Mouse (Mus musculus): ENCODE measurements around the gene Arhgap24. TPM values are rescaled to one million over a fixed set of nuclear protein-coding genes. Genes with fewer than 3 reads are reported as not detected.

The Arhgap24 gene
- polyA plus RNA-seq, 1 experiment from 2014 or later, result 23.8 TPM

DNA sequence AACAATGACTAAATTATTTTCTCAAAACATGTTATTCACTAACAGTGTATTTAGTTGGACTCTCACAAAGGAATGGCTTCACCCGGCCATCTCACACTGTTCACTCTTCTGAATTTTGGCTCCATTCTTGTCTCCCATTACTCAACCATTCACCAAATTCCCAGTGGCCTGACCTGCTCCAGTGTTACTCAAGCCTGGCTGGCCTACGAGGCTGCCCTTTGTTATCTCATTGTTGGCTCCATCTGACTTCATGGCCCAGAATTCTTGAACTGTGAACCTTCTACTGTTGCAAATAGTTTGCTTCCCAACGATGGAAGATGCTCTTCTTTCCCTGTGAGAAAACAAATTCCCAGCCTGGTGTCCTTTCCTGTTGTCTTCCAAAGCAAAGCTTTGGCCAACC, 18.2 kb upstream of the Arhgap24 start:
- ATAC-seq (ENCODE audit: insufficient number of reproducible peaks, insufficient read depth, low FRiP score, low TSS enrichment, low read depth), result no peak
- Histone ChIP-seq H3K4me2 (no peak overlapping the region), H3K9me3 (no peaks in the 10 kb centered on the region), H3K27me3 (no peaks in the 10 kb centered on the region), H3K9ac (no peak overlapping the region), H3K4me1 (peaks cover 1% of the 10 kb centered on the region; the same call in 1 of the 2 replicates), H3K4me3 (no peak overlapping the region), H3K27ac (no peak overlapping the region), H3K36me3 (no peaks in the 10 kb centered on the region)
- WGBS, result 89% methylated on average over 3 of the region's 3 CpGs

- WGBS, result 89% methylated on average over 2 of the region's 2 CpGs
- no peak overlapping the region for H3K4me2 ChIP-seq
- no peak overlapping the region for H3K27ac ChIP-seq
- H3K4me3 ChIP-seq, result no peak overlapping the region
- no peaks in the 10 kb centered on the region for H3K4me1 ChIP-seq
- H3K36me3 ChIP-seq, result no peaks in the 10 kb centered on the region
- no peaks in the 10 kb centered on the region for H3K9me3 ChIP-seq
- no peak overlapping the region for H3K9ac ChIP-seq
- no peaks in the 10 kb centered on the region for H3K27me3 ChIP-seq
- no peak for ATAC-seq (ENCODE audit: insufficient number of reproducible peaks, insufficient read depth, low FRiP score, low TSS enrichment, low read depth)
Observed at GRCm38 (mm10) chr5:102465372-102465771, 15.8 kb upstream of the Arhgap24 start.

DNA sequence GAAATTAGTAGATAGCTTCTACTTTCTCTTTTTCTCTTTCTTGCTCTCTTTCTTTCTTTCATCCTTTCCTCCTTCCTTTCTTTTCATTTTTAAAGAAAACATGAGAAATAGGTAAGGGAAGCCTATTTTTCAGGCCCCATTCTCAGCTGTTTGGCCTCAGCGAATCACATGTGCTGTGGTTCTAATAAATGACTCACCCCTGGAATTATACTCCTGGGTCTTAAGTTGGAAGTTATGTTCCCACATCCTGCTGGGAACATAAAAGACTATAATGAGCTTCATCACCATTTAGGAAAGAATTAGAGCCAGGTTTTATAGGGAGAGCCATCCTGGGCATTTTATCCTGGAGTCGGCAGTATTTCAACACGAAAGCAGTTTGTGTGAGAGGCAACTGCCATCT, 12.9 kb upstream of the Arhgap24 start:
- H3K36me3 ChIP-seq, result no peaks in the 10 kb centered on the region
- WGBS, result 85% methylated on average over 3 of the region's 3 CpGs
- no peak overlapping the region for H3K4me2 ChIP-seq
- H3K4me3 ChIP-seq, result no peak overlapping the region
- H3K9me3 ChIP-seq, result no peaks in the 10 kb centered on the region
- no peaks in the 10 kb centered on the region for H3K27me3 ChIP-seq
- no peaks in the 10 kb centered on the region for H3K4me1 ChIP-seq
- no peak overlapping the region for H3K9ac ChIP-seq
- no peak for ATAC-seq (ENCODE audit: insufficient number of reproducible peaks, insufficient read depth, low FRiP score, low TSS enrichment, low read depth)
- H3K27ac ChIP-seq, result no peak overlapping the region

- no peaks in the 10 kb centered on the region for H3K36me3 ChIP-seq
- H3K9me3 ChIP-seq, result no peaks in the 10 kb centered on the region
- H3K4me2 ChIP-seq, result no peak overlapping the region
- no peaks in the 10 kb centered on the region for H3K27me3 ChIP-seq
- no peaks in the 10 kb centered on the region for H3K4me1 ChIP-seq
- no peak for ATAC-seq (ENCODE audit: insufficient number of reproducible peaks, insufficient read depth, low FRiP score, low TSS enrichment, low read depth)
- H3K4me3 ChIP-seq, result no peak overlapping the region
- H3K9ac ChIP-seq, result no peak overlapping the region
- 94% methylated on average over 2 of the region's 2 CpGs for WGBS
- H3K27ac ChIP-seq, result no peak overlapping the region
Observed at GRCm38 (mm10) chr5:102470284-102470683, 10.9 kb upstream of the Arhgap24 start.

- H3K27me3 ChIP-seq, result no peaks in the 10 kb centered on the region
- peaks cover 12% of the 10 kb centered on the region for H3K4me1 ChIP-seq
- no peak overlapping the region for H3K4me2 ChIP-seq
- no peaks in the 10 kb centered on the region for H3K9me3 ChIP-seq
- no peak overlapping the region for H3K4me3 ChIP-seq
- no peaks in the 10 kb centered on the region for H3K36me3 ChIP-seq
- no peak overlapping the region for H3K9ac ChIP-seq
- 12% methylated on average over 2 of the region's 2 CpGs for WGBS
- no peak overlapping the region for H3K27ac ChIP-seq
- no peak for ATAC-seq (ENCODE audit: insufficient number of reproducible peaks, insufficient read depth, low FRiP score, low TSS enrichment, low read depth)
Observed at GRCm38 (mm10) chr5:102478076-102478475, 3.1 kb upstream of the Arhgap24 start.

- H3K9me3 ChIP-seq, result no peaks in the 10 kb centered on the region
- WGBS, result 32% methylated on average over 10 of the region's 10 CpGs
- H3K36me3 ChIP-seq, result no peaks in the 10 kb centered on the region
- H3K4me3 ChIP-seq, result peak overlapping the region; percentile 69
- no peak overlapping the region for H3K27ac ChIP-seq
- ATAC-seq (ENCODE audit: insufficient number of reproducible peaks, insufficient read depth, low FRiP score, low TSS enrichment, low read depth), result no peak
- H3K4me2 ChIP-seq, result peak overlapping the region; percentile 81
- 0 out of 2 replicates have a peak overlapping the region, but pooled peaks have one; percentile 59 for H3K9ac ChIP-seq
- H3K27me3 ChIP-seq, result no peaks in the 10 kb centered on the region
- H3K4me1 ChIP-seq, result peaks cover 20% of the 10 kb centered on the region
Observed at GRCm38 (mm10) chr5:102483285-102483975, 2.2 kb downstream of the Arhgap24 start.

- WGBS, result 60% methylated on average over 5 of the region's 5 CpGs
- Histone ChIP-seq H3K9me3 (no peaks in the 10 kb centered on the region), H3K4me3 (no peak overlapping the region), H3K27me3 (no peaks in the 10 kb centered on the region), H3K9ac (no peak overlapping the region), H3K4me2 (peak overlapping the region; percentile 37), H3K36me3 (no peaks in the 10 kb centered on the region), H3K4me1 (peaks cover 20% of the 10 kb centered on the region), H3K27ac (peak overlapping the region; percentile 74)
- ATAC-seq (ENCODE audit: insufficient number of reproducible peaks, insufficient read depth, low FRiP score, low TSS enrichment, low read depth), result no peak
Observed at GRCm38 (mm10) chr5:102491554-102491953, 10.4 kb downstream of the Arhgap24 start.

DNA sequence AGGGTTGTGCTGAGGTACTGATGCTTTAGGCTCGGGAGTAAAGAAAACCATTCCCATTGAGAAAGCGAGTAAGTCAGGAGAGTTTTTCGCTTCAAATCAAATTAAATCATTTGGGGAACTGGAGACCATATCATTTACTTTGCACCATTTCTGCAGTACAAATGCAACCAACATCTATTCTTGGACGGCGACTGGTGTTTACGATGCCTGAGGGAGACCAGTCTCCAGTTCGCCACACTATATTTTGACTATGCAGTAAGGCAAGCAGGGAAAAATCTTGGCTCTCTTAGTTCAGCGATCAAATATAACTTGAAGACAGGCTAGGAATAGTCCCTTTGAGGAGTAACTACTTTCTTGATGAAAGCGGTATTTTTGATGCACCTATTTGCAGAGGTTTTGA, 11.0 kb downstream of the Arhgap24 start:
- ATAC-seq (ENCODE audit: insufficient number of reproducible peaks, insufficient read depth, low FRiP score, low TSS enrichment, low read depth), result no peak
- Histone ChIP-seq H3K4me1 (peaks cover 20% of the 10 kb centered on the region), H3K4me2 (peak overlapping the region; percentile 37), H3K36me3 (no peaks in the 10 kb centered on the region), H3K9ac (no peak overlapping the region), H3K9me3 (no peaks in the 10 kb centered on the region), H3K27me3 (no peaks in the 10 kb centered on the region), H3K27ac (peak overlapping the region; percentile 74), H3K4me3 (no peak overlapping the region)
- 48% methylated on average over 9 of the region's 9 CpGs for WGBS

- no peaks in the 10 kb centered on the region for H3K27me3 ChIP-seq
- no peaks in the 10 kb centered on the region for H3K9me3 ChIP-seq
- WGBS, result 44% methylated on average over 6 of the region's 6 CpGs
- peaks cover 20% of the 10 kb centered on the region for H3K4me1 ChIP-seq
- ATAC-seq (ENCODE audit: insufficient number of reproducible peaks, insufficient read depth, low FRiP score, low TSS enrichment, low read depth), result no peak
- no peak overlapping the region for H3K4me2 ChIP-seq
- no peak overlapping the region for H3K4me3 ChIP-seq
- no peak overlapping the region for H3K27ac ChIP-seq
- H3K9ac ChIP-seq, result no peak overlapping the region
- H3K36me3 ChIP-seq, result no peaks in the 10 kb centered on the region
Observed at GRCm38 (mm10) chr5:102494827-102495226, 13.6 kb downstream of the Arhgap24 start.

DNA sequence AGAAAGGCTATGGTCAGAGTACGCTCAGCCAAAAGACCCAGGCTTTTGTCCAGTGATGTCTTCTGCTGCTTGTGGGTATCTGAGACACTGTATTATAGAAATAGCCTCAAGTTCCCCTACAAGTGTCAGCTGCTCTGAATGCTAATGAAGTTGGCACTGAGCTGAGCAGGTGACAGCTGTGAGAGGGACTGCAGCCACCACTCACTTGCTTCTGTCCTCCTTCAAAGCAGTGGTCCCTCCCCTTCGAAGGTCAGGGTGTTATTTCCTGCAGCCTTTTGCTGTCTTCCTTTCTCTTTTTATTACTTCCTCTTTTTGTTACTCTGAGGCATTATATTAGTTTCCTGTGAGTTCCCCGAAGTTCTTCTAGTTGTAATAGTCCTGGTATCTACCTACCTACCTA, 16.0 kb downstream of the Arhgap24 start:
- Histone ChIP-seq H3K4me2 (no peak overlapping the region), H3K4me1 (peaks cover 12% of the 10 kb centered on the region), H3K9me3 (no peaks in the 10 kb centered on the region), H3K27me3 (no peaks in the 10 kb centered on the region), H3K36me3 (no peaks in the 10 kb centered on the region), H3K9ac (no peak overlapping the region), H3K27ac (no peak overlapping the region), H3K4me3 (no peak overlapping the region)
- no peak for ATAC-seq (ENCODE audit: insufficient number of reproducible peaks, insufficient read depth, low FRiP score, low TSS enrichment, low read depth)
- WGBS, result 63% methylated on average over 3 of the region's 3 CpGs

GRCm38 (mm10) chr5:102498747-102499146, 17.6 kb downstream of the Arhgap24 start:
- no peak overlapping the region for H3K9ac ChIP-seq
- no peaks in the 10 kb centered on the region for H3K27me3 ChIP-seq
- H3K36me3 ChIP-seq, result no peaks in the 10 kb centered on the region
- ATAC-seq (ENCODE audit: insufficient number of reproducible peaks, insufficient read depth, low FRiP score, low TSS enrichment, low read depth), result no peak
- no peaks in the 10 kb centered on the region for H3K9me3 ChIP-seq
- no peak overlapping the region for H3K4me2 ChIP-seq
- no peak overlapping the region for H3K4me3 ChIP-seq
- H3K27ac ChIP-seq, result no peak overlapping the region
- WGBS, result 84% methylated on average over 5 of the region's 5 CpGs
- peaks cover 6% of the 10 kb centered on the region for H3K4me1 ChIP-seq

DNA sequence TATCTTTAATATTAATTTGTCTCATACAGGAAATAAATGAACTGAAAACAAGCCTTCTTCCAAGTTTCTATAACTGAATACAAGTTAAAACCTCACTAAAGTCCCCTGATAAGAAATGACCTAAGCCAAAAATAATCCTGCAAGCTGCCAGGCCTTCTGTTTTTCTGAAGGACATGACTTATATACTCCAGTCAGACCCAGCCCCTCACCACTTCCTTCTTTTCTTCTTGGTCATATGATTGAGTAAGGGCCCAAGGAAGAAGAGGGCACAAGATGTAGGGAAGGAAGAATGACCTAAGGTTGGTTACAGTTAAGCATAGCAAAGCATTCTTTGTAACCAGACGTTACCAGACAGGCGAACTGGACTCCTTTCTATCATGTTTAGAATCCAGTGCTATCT, 21.1 kb downstream of the Arhgap24 start:
- H3K27me3 ChIP-seq, result no peaks in the 10 kb centered on the region
- H3K4me2 ChIP-seq, result no peak overlapping the region
- H3K9me3 ChIP-seq, result no peaks in the 10 kb centered on the region
- no peak overlapping the region for H3K27ac ChIP-seq
- 77% methylated on average over 2 of the region's 2 CpGs for WGBS
- no peaks in the 10 kb centered on the region for H3K36me3 ChIP-seq
- H3K4me3 ChIP-seq, result no peak overlapping the region
- no peaks in the 10 kb centered on the region for H3K4me1 ChIP-seq
- ATAC-seq (ENCODE audit: insufficient number of reproducible peaks, insufficient read depth, low FRiP score, low TSS enrichment, low read depth), result no peak
- H3K9ac ChIP-seq, result no peak overlapping the region
